Mouse (Mus musculus): ENCODE measurements at regions not wholly inside any gene's neighbourhood (a gene's known extent, or its start where the extent isn't known, plus 50 kb on each side); places are given as distances from the start of the nearest gene placed in this dataset.
"Not testable (repeated sequence)": the region's sequence is repeated elsewhere in the genome, so short reads cannot be mapped to it uniquely, and the experiment has no call there.

- no peaks in the 10 kb centered on the region for H3K79me2 ChIP-seq (ENCODE audit: control insufficient read depth, insufficient read depth)
- TF ChIP-seq MYOD1 (IDR thresholded peaks at IDR 0.05; ENCODE audit: control insufficient read depth, insufficient read length, low read depth), result no peak
- no peak for TF ChIP-seq MAX (IDR thresholded peaks at IDR 0.05)
- TF ChIP-seq CEBPB (IDR thresholded peaks at IDR 0.05; ENCODE audit: low read depth), result no peak
- TF ChIP-seq FOSL1 (IDR thresholded peaks at IDR 0.05; ENCODE audit: insufficient read depth, low read length, poor library complexity, severe bottlenecking), result no peak
- TF ChIP-seq MYOG (IDR thresholded peaks at IDR 0.05; ENCODE audit: control insufficient read depth, extremely low read depth, insufficient read length), result no peak
- no peak for TF ChIP-seq CTCF (IDR thresholded peaks at IDR 0.05; ENCODE audit: control insufficient read depth, insufficient read depth, insufficient read length)
- TF ChIP-seq USF1 (IDR thresholded peaks at IDR 0.05; ENCODE audit: low read depth), result no peak
- no peak overlapping the region for H3ac ChIP-seq (ENCODE audit: control insufficient read depth, insufficient read length, low read depth)
- H3K27me3 ChIP-seq (ENCODE audit: control insufficient read depth, insufficient read depth, insufficient read length), result no peaks in the 10 kb centered on the region
- no peaks in the 10 kb centered on the region for H3K36me3 ChIP-seq (ENCODE audit: control insufficient read depth, insufficient read depth)
- H3K4me3 ChIP-seq (ENCODE audit: insufficient read depth, poor library complexity, severe bottlenecking), result no peak overlapping the region
- no peaks in the 10 kb centered on the region for H3K79me3 ChIP-seq (ENCODE audit: low read depth)
These were observed 139.4 kb upstream of the Tmc3 start for GRCm38 (mm10) chr7:83445181-83445926.

GRCm38 (mm10) chr7:83450346-83450745, 134.4 kb upstream of the Tmc3 start:
- H3K36me3 ChIP-seq (ENCODE audit: control insufficient read depth, insufficient read depth), result no peaks in the 10 kb centered on the region
- H3ac ChIP-seq (ENCODE audit: control insufficient read depth, insufficient read length, low read depth), result no peak overlapping the region
- TF ChIP-seq MAX (IDR thresholded peaks at IDR 0.05), result no peak
- TF ChIP-seq USF1 (IDR thresholded peaks at IDR 0.05; ENCODE audit: low read depth), result no peak
- no peak for TF ChIP-seq CTCF (IDR thresholded peaks at IDR 0.05; ENCODE audit: control insufficient read depth, insufficient read depth, insufficient read length)
- no peak for TF ChIP-seq FOSL1 (IDR thresholded peaks at IDR 0.05; ENCODE audit: insufficient read depth, low read length, poor library complexity, severe bottlenecking)
- TF ChIP-seq MYOD1 (IDR thresholded peaks at IDR 0.05; ENCODE audit: control insufficient read depth, insufficient read length, low read depth), result no peak
- no peak for TF ChIP-seq MYOG (IDR thresholded peaks at IDR 0.05; ENCODE audit: control insufficient read depth, extremely low read depth, insufficient read length)
- no peak for TF ChIP-seq CEBPB (IDR thresholded peaks at IDR 0.05; ENCODE audit: low read depth)
- no peaks in the 10 kb centered on the region for H3K79me2 ChIP-seq (ENCODE audit: control insufficient read depth, insufficient read depth)
- no peak overlapping the region for H3K4me3 ChIP-seq (ENCODE audit: insufficient read depth, poor library complexity, severe bottlenecking)
- H3K27me3 ChIP-seq (ENCODE audit: control insufficient read depth, insufficient read depth, insufficient read length), result no peaks in the 10 kb centered on the region
- H3K79me3 ChIP-seq (ENCODE audit: low read depth), result no peaks in the 10 kb centered on the region

- Histone ChIP-seq H3K4me3 (ENCODE audit: insufficient read depth, poor library complexity, severe bottlenecking) (no peak overlapping the region), H3K27me3 (ENCODE audit: control insufficient read depth, insufficient read depth, insufficient read length) (no peaks in the 10 kb centered on the region), H3ac (ENCODE audit: control insufficient read depth, insufficient read length, low read depth) (no peak overlapping the region), H3K79me2 (ENCODE audit: control insufficient read depth, insufficient read depth) (no peaks in the 10 kb centered on the region), H3K79me3 (ENCODE audit: low read depth) (no peaks in the 10 kb centered on the region), H3K36me3 (ENCODE audit: control insufficient read depth, insufficient read depth) (no peaks in the 10 kb centered on the region)
- TF ChIP-seq MYOG (IDR thresholded peaks at IDR 0.05; ENCODE audit: control insufficient read depth, extremely low read depth, insufficient read length) (no peak), CTCF (IDR thresholded peaks at IDR 0.05; ENCODE audit: control insufficient read depth, insufficient read depth, insufficient read length) (no peak), USF1 (IDR thresholded peaks at IDR 0.05; ENCODE audit: low read depth) (no peak), MYOD1 (IDR thresholded peaks at IDR 0.05; ENCODE audit: control insufficient read depth, insufficient read length, low read depth) (no peak), FOSL1 (IDR thresholded peaks at IDR 0.05; ENCODE audit: insufficient read depth, low read length, poor library complexity, severe bottlenecking) (no peak), MAX (IDR thresholded peaks at IDR 0.05) (no peak), CEBPB (IDR thresholded peaks at IDR 0.05; ENCODE audit: low read depth) (no peak)
These were observed 132.4 kb upstream of the Tmc3 start for GRCm38 (mm10) chr7:83452309-83452708.

GRCm38 (mm10) chr7:83459520-83459919, 125.2 kb upstream of the Tmc3 start:
- Histone ChIP-seq H3K79me3 (ENCODE audit: low read depth) (no peaks in the 10 kb centered on the region), H3ac (ENCODE audit: control insufficient read depth, insufficient read length, low read depth) (no peak overlapping the region), H3K79me2 (ENCODE audit: control insufficient read depth, insufficient read depth) (no peaks in the 10 kb centered on the region), H3K27me3 (ENCODE audit: control insufficient read depth, insufficient read depth, insufficient read length) (no peaks in the 10 kb centered on the region), H3K36me3 (ENCODE audit: control insufficient read depth, insufficient read depth) (no peaks in the 10 kb centered on the region), H3K4me3 (ENCODE audit: insufficient read depth, poor library complexity, severe bottlenecking) (no peak overlapping the region)
- TF ChIP-seq USF1 (IDR thresholded peaks at IDR 0.05; ENCODE audit: low read depth), result no peak
- TF ChIP-seq CTCF (IDR thresholded peaks at IDR 0.05; ENCODE audit: control insufficient read depth, insufficient read depth, insufficient read length), result no peak
- no peak for TF ChIP-seq MYOD1 (IDR thresholded peaks at IDR 0.05; ENCODE audit: control insufficient read depth, insufficient read length, low read depth)
- TF ChIP-seq FOSL1 (IDR thresholded peaks at IDR 0.05; ENCODE audit: insufficient read depth, low read length, poor library complexity, severe bottlenecking), result no peak
- TF ChIP-seq MAX (IDR thresholded peaks at IDR 0.05), result no peak
- TF ChIP-seq MYOG (IDR thresholded peaks at IDR 0.05; ENCODE audit: control insufficient read depth, extremely low read depth, insufficient read length), result no peak
- no peak for TF ChIP-seq CEBPB (IDR thresholded peaks at IDR 0.05; ENCODE audit: low read depth)

GRCm38 (mm10) chr7:83467006-83467405, 117.7 kb upstream of the Tmc3 start:
- Histone ChIP-seq H3K36me3 (ENCODE audit: control insufficient read depth, insufficient read depth) (no peaks in the 10 kb centered on the region), H3K79me2 (ENCODE audit: control insufficient read depth, insufficient read depth) (no peaks in the 10 kb centered on the region), H3K27me3 (ENCODE audit: control insufficient read depth, insufficient read depth, insufficient read length) (no peaks in the 10 kb centered on the region), H3K79me3 (ENCODE audit: low read depth) (no peaks in the 10 kb centered on the region), H3ac (ENCODE audit: control insufficient read depth, insufficient read length, low read depth) (no peak overlapping the region), H3K4me3 (ENCODE audit: insufficient read depth, poor library complexity, severe bottlenecking) (no peak overlapping the region)
- TF ChIP-seq CTCF (IDR thresholded peaks at IDR 0.05; ENCODE audit: control insufficient read depth, insufficient read depth, insufficient read length), result no peak
- TF ChIP-seq MYOD1 (IDR thresholded peaks at IDR 0.05; ENCODE audit: control insufficient read depth, insufficient read length, low read depth), result no peak
- no peak for TF ChIP-seq FOSL1 (IDR thresholded peaks at IDR 0.05; ENCODE audit: insufficient read depth, low read length, poor library complexity, severe bottlenecking)
- no peak for TF ChIP-seq MYOG (IDR thresholded peaks at IDR 0.05; ENCODE audit: control insufficient read depth, extremely low read depth, insufficient read length)
- TF ChIP-seq USF1 (IDR thresholded peaks at IDR 0.05; ENCODE audit: low read depth), result no peak
- no peak for TF ChIP-seq MAX (IDR thresholded peaks at IDR 0.05)

- H3K79me2 ChIP-seq (ENCODE audit: control insufficient read depth, insufficient read depth); H3K36me3 ChIP-seq (ENCODE audit: control insufficient read depth, insufficient read depth); H3ac ChIP-seq (ENCODE audit: control insufficient read depth, insufficient read length, low read depth); H3K79me3 ChIP-seq (ENCODE audit: low read depth); H3K27me3 ChIP-seq (ENCODE audit: control insufficient read depth, insufficient read depth, insufficient read length); H3K4me3 ChIP-seq (ENCODE audit: insufficient read depth, poor library complexity, severe bottlenecking): not testable (repeated sequence)
These were observed 114.9 kb upstream of the Tmc3 start for GRCm38 (mm10) chr7:83469856-83470255.

All from C2C12 (cell line).